Comparison of ENCODE assay signal across 13 mouse cellular contexts in the genomic region with DNA sequence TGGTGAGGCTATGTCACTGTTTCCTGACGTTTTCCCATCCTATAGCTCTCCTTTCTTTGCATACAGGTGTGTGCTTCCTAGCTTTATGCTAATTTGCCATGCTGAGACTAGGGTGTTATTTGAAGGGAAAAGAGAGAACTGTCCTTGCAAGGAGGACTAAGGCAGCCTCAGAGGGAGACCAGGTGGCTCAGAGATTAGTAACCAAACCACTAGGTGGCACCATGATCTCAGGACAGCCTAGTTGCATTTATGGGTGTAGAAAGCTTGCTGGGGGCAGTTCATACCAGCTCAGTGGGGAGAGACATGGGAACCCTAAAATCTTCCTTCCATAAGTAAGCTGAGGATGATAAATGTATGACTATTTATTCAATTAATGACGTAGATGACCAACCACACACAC.
DNase-seq lines count a peak whose midpoint lies in the region; ATAC-seq and TF ChIP-seq lines count a peak whose summit lies in the region.
"Had no signal": no experiment of that assay in that cellular context is flagged by ENCODE, and none has a peak within 500 bp of the region (broad histone marks: within the 10 kb centered on the region; RNA-seq: fewer than 3 reads in every experiment).

No protein-coding gene starts in this region.

- no peak overlapping the region for H3K27ac ChIP-seq in heart, postnatal 0 days (ENCODE audit: low read depth)
- no peak overlapping the region for H3K27ac ChIP-seq in liver, adult 2 months (replicated peaks; ENCODE audit: insufficient read depth, low read depth, low read length)
- no peak overlapping the region for H3K27ac ChIP-seq in liver, embryonic 12.5 days
- no peak overlapping the region for H3K27ac ChIP-seq in ES-E14 (ENCODE audit: insufficient read depth, low read depth, low read length, poor library complexity, severe bottlenecking)
- H3K27ac ChIP-seq in embryonic facial prominence, embryonic 10.5 days (replicated peaks), result no peak overlapping the region
- H3K27ac ChIP-seq: limb, embryonic 15.5 days; neural tube, embryonic 12.5 days; stomach, embryonic 15.5 days had no signal

- H3K27me3 ChIP-seq in heart, postnatal 0 days (ENCODE audit: control insufficient read depth, insufficient read depth, low read length), result no peaks in the 10 kb centered on the region
- no peaks in the 10 kb centered on the region; the same call in 1 of the 2 replicates for H3K27me3 ChIP-seq in liver, adult 2 months (ENCODE audit: control insufficient read depth, insufficient read depth, low read length)
- H3K27me3 ChIP-seq in liver, embryonic 12.5 days (replicated peaks), result no peaks in the 10 kb centered on the region
- no peaks in the 10 kb centered on the region for H3K27me3 ChIP-seq in embryonic facial prominence, embryonic 10.5 days (replicated peaks; ENCODE audit: low read depth, poor library complexity, severe bottlenecking)
- H3K27me3 ChIP-seq: limb, embryonic 15.5 days; neural tube, embryonic 12.5 days; stomach, embryonic 15.5 days had no signal

- 53% methylated on average over 2 of the region's 2 CpGs for whole genome bisulfite sequencing in heart, postnatal 0 days
- WGBS in liver, adult 2 months, result 51% methylated on average over 2 of the region's 2 CpGs
- 23% methylated on average over 2 of the region's 2 CpGs for WGBS in liver, embryonic 12.5 days (ENCODE audit: insufficient replicate concordance)
- WGBS in embryonic facial prominence, embryonic 10.5 days, result 51% methylated on average over 2 of the region's 2 CpGs

- H3K79me2 ChIP-seq in liver, adult 2 months (ENCODE audit: control insufficient read depth, insufficient read depth, low read length), result no peaks in the 10 kb centered on the region

- H3K9ac ChIP-seq in heart, postnatal 0 days (replicated peaks; ENCODE audit: low read depth, low read length), result no peak overlapping the region
- H3K9ac ChIP-seq in liver, adult 2 months (ENCODE audit: low read depth, low read length), result no peak overlapping the region
- H3K9ac ChIP-seq in liver, embryonic 12.5 days, result no peak overlapping the region
- no peak overlapping the region for H3K9ac ChIP-seq in ES-E14 (ENCODE audit: insufficient read depth, low read depth, low read length, poor library complexity, severe bottlenecking)
- H3K9ac ChIP-seq: limb, embryonic 15.5 days; neural tube, embryonic 12.5 days; stomach, embryonic 15.5 days had no signal

- no peak for TF ChIP-seq POLR2A in liver, adult 2 months (IDR thresholded peaks at IDR 0.05; ENCODE audit: extremely low read depth, insufficient read depth, low read length)

- no peak for ATAC-seq in heart, postnatal 0 days (ENCODE audit: insufficient read depth, low read depth)
- ATAC-seq in liver, embryonic 12.5 days, result no peak

- H3K9me3 ChIP-seq in heart, postnatal 0 days (replicated peaks; ENCODE audit: control insufficient read depth, low read length), result no peaks in the 10 kb centered on the region
- no peaks in the 10 kb centered on the region for H3K9me3 ChIP-seq in liver, embryonic 12.5 days (replicated peaks)
- no peaks in the 10 kb centered on the region for H3K9me3 ChIP-seq in ES-E14 (ENCODE audit: control insufficient read depth, insufficient read depth, low read depth, low read length)
- H3K9me3 ChIP-seq in embryonic facial prominence, embryonic 10.5 days, result no peaks in the 10 kb centered on the region
- H3K9me3 ChIP-seq: limb, embryonic 15.5 days; neural tube, embryonic 12.5 days; stomach, embryonic 15.5 days had no signal

- TF ChIP-seq CTCF in heart, postnatal 0 days (IDR thresholded peaks at IDR 0.05; ENCODE audit: low read depth), result peak; percentile 21; the same call in 1 of the 2 replicates
- TF ChIP-seq CTCF in liver, adult 2 months (IDR thresholded peaks at IDR 0.05; ENCODE audit: low read depth, low read length), result no peak

- H3K4me1 ChIP-seq in heart, postnatal 0 days (ENCODE audit: control insufficient read depth, insufficient read depth), result no peaks in the 10 kb centered on the region
- H3K4me1 ChIP-seq in liver, adult 2 months (ENCODE audit: control insufficient read depth, insufficient read depth, low read length), result no peaks in the 10 kb centered on the region
- H3K4me1 ChIP-seq in liver, embryonic 12.5 days, result no peaks in the 10 kb centered on the region
- H3K4me1 ChIP-seq in ES-E14 (ENCODE audit: control insufficient read depth in 2 of 2, insufficient read depth in 2 of 2, low read length in 2 of 2, poor library complexity in 1 of 2), result no peaks in the 10 kb centered on the region
- H3K4me1 ChIP-seq in embryonic facial prominence, embryonic 10.5 days, result peaks cover 10% of the 10 kb centered on the region
- H3K4me1 ChIP-seq: limb, embryonic 15.5 days; neural tube, embryonic 12.5 days; stomach, embryonic 15.5 days had no signal

- no peak overlapping the region for H3K4me3 ChIP-seq in heart, postnatal 0 days (ENCODE audit: low read depth, low read length)
- no peak overlapping the region for H3K4me3 ChIP-seq in liver, adult 2 months (ENCODE audit: insufficient read depth, low read depth, low read length)
- no peak overlapping the region for H3K4me3 ChIP-seq in liver, embryonic 12.5 days
- H3K4me3 ChIP-seq in ES-E14 (ENCODE audit: insufficient read depth in 1 of 2, low read depth in 1 of 2, low read length in 2 of 2, poor library complexity in 1 of 2, severe bottlenecking in 1 of 2), result no peak overlapping the region
- no peak overlapping the region for H3K4me3 ChIP-seq in embryonic facial prominence, embryonic 10.5 days
- H3K4me3 ChIP-seq: limb, embryonic 15.5 days; neural tube, embryonic 12.5 days; stomach, embryonic 15.5 days had no signal

- no peak for TF ChIP-seq EP300 in heart, postnatal 0 days (IDR thresholded peaks at IDR 0.05; ENCODE audit: low read depth)

- in situ Hi-C loops in ES-E14 (cut with MboI; ENCODE audit: low sequenced_read_pairs in 2 of 2, unreplicated experiment in 2 of 2), result no loop called here

- no peak overlapping the region for H3K4me2 ChIP-seq in heart, postnatal 0 days (ENCODE audit: low read depth, low read length)
- H3K4me2 ChIP-seq in liver, embryonic 12.5 days, result no peak overlapping the region
- H3K4me2 ChIP-seq: limb, embryonic 15.5 days; neural tube, embryonic 12.5 days; stomach, embryonic 15.5 days had no signal

- DNase-seq in heart, postnatal 0 days (ENCODE audit: low spot score), result no peak
- no peak for DNase-seq in heart, adult 9 months (ENCODE audit: low spot score in 2 of 2)
- peak; percentile 4 for DNase-seq in liver, adult 2 months (ENCODE audit: extremely low read depth, low read depth, low spot score)
- peak; percentile 27 for DNase-seq in ES-E14 (ENCODE audit: low read depth, low spot score)
- peak; percentile 20 for DNase-seq in embryonic facial prominence, embryonic 10.5 days (ENCODE audit: low spot score)
- DNase-seq in thymus, adult 18-20 months, result no peak
- no peak for DNase-seq in thymus, postnatal 4 days
- DNase-seq: cerebellum, adult 9-11 months; heart, postnatal 4 days had no signal

- H3K36me3 ChIP-seq in heart, postnatal 0 days (replicated peaks; ENCODE audit: control insufficient read depth, insufficient read depth, low read length), result no peaks in the 10 kb centered on the region
- no peaks in the 10 kb centered on the region for H3K36me3 ChIP-seq in liver, adult 2 months (ENCODE audit: control insufficient read depth, insufficient read depth, low read length)
- H3K36me3 ChIP-seq in liver, embryonic 12.5 days, result no peaks in the 10 kb centered on the region
- H3K36me3 ChIP-seq in ES-E14 (ENCODE audit: control insufficient read depth, insufficient read depth, low read length, poor library complexity, severe bottlenecking), result no peaks in the 10 kb centered on the region
- no peaks in the 10 kb centered on the region for H3K36me3 ChIP-seq in embryonic facial prominence, embryonic 10.5 days (replicated peaks)
- H3K36me3 ChIP-seq: limb, embryonic 15.5 days; neural tube, embryonic 12.5 days; stomach, embryonic 15.5 days had no signal

TF ChIP-seq in ES-E14, 5 proteins besides CTCF, POLR2A, EP300 and RAD21:
- TF ChIP-seq MAFK (IDR thresholded peaks at IDR 0.05; ENCODE audit: insufficient read depth, low read depth, low read length) (no peak), ZC3H11A (IDR thresholded peaks at IDR 0.05; ENCODE audit: borderline replicate concordance, low read depth, low read length) (peak; percentile 76; the same call in 1 of the 2 replicates)

Comparison
In these comparisons a context has a peak if more than half of its experiments do, and no peak if none do; other contexts are left out.
1. DNase-seq: peak in liver, adult 2 months (single experiment), ES-E14 (single experiment) and embryonic facial prominence, embryonic 10.5 days (single experiment); none in heart, postnatal 0 days (single experiment), heart, adult 9 months (0 of 2), thymus, adult 18-20 months (0 of 2) and thymus, postnatal 4 days (single experiment).